Mouse (Mus musculus) frontal cortex, postnatal 25 days (tissue): ENCODE data around the gene Cobll1.

Source experiments
- DNase-seq, 2 experiments: peaks; one replicate each; pipeline ENCODE4 v3.0.0; 2022; ENCODE audit warnings: low spot score in 2 of 2

Gene Cobll1

GRCm38 (mm10) chr2:65147431-65147830 is 91.8 kb downstream of the Cobll1 start:
- no peak for DNase-seq

GRCm38 (mm10) chr2:65145421-65146117 is 93.6 kb downstream of the Cobll1 start:
- DNase-seq = no peak

- no peak for DNase-seq
Measured at GRCm38 (mm10) chr2:65141093-65141661, 98.0 kb downstream of the Cobll1 start.

- no peak for DNase-seq
Measured at GRCm38 (mm10) chr2:65140330-65140922, 98.8 kb downstream of the Cobll1 start.

GRCm38 (mm10) chr2:65139606-65140329 is 99.4 kb downstream of the Cobll1 start:
- DNase-seq = no peak

- no peak for DNase-seq
Measured at GRCm38 (mm10) chr2:65138992-65139391, 100.2 kb downstream of the Cobll1 start.

- DNase-seq = no peak
Measured at GRCm38 (mm10) chr2:65126141-65126783, 112.9 kb downstream of the Cobll1 start.

GRCm38 (mm10) chr2:65123702-65124101 is 115.5 kb downstream of the Cobll1 start:
- no peak for DNase-seq

GRCm38 (mm10) chr2:65121435-65121834 is 117.8 kb downstream of the Cobll1 start:
- DNase-seq = peak in 1 of 2 experiments; percentile 30

- no peak for DNase-seq
Measured at GRCm38 (mm10) chr2:65121012-65121411, 118.2 kb downstream of the Cobll1 start.

- DNase-seq = no peak
Measured at GRCm38 (mm10) chr2:65120112-65120511, 119.1 kb downstream of the Cobll1 start.

- no peak for DNase-seq
Measured at GRCm38 (mm10) chr2:65119667-65120066, 119.5 kb downstream of the Cobll1 start.

- DNase-seq = no peak
Measured at GRCm38 (mm10) chr2:65119076-65119475, 120.1 kb downstream of the Cobll1 start.

GRCm38 (mm10) chr2:65117859-65118258 is 121.3 kb downstream of the Cobll1 start:
- DNase-seq = no peak

GRCm38 (mm10) chr2:65116428-65117125 is 122.6 kb downstream of the Cobll1 start:
- DNase-seq = no peak

- DNase-seq = no peak
Measured at GRCm38 (mm10) chr2:65113191-65113590, 126.0 kb downstream of the Cobll1 start.

- no peak for DNase-seq
Measured at GRCm38 (mm10) chr2:65104569-65104968, 134.6 kb downstream of the Cobll1 start.

- no peak for DNase-seq
Measured at GRCm38 (mm10) chr2:65103801-65104200, 135.4 kb downstream of the Cobll1 start.

- DNase-seq = no peak
Measured at GRCm38 (mm10) chr2:65101388-65101787, 137.8 kb downstream of the Cobll1 start.

- DNase-seq = no peak
Measured at GRCm38 (mm10) chr2:65100001-65100400, 139.2 kb downstream of the Cobll1 start.

- no peak for DNase-seq
Measured at GRCm38 (mm10) chr2:65095571-65095970, 143.6 kb downstream of the Cobll1 start.
